Mouse (Mus musculus) MEL (cell line): ENCODE measurements around the gene Entpd5. TPM values are rescaled to one million over a fixed set of nuclear protein-coding genes. Genes with fewer than 3 reads are reported as not detected.

Source experiments
- DNase-seq: peaks from one replicate; pipeline ENCODE4 v3.0.0; 2011; ENCODE audit warnings: low read depth, low spot score
- H3K27ac ChIP-seq: 2 replicates; pipeline ENCODE4 v1.5.1; 2012; ENCODE audit warnings: low read depth, mild to moderate bottlenecking, control low read depth, low read length, moderate library complexity; ENCODE audit not compliant: control insufficient read depth
- H3K27me3 ChIP-seq, 2 experiments: fragments of 150-350 bp in 1 of 2; sonication (generic) in 1 of 2; 2 replicates each; pipeline ENCODE4 v1.6.1; 2012; ENCODE audit warnings: low read length in 2 of 2, mild to moderate bottlenecking in 2 of 2, improper control_type of control experiment in 1 of 2, moderate library complexity in 1 of 2; ENCODE audit not compliant: insufficient read depth in 2 of 2, control insufficient read depth in 1 of 2
- H3K36me3 ChIP-seq, 2 experiments: 2 replicates each; pipeline ENCODE4 v1.6.1; 2012 to 2014; ENCODE audit warnings: low read length in 2 of 2, improper control_type of control experiment in 1 of 2, inconsistent platforms in 1 of 2, mild to moderate bottlenecking in 1 of 2; ENCODE audit not compliant: insufficient read depth in 2 of 2, control insufficient read depth in 1 of 2
- H3K4me1 ChIP-seq, 2 experiments: fragments of 150-350 bp in 1 of 2; sonication (generic) in 1 of 2; 2 replicates each; pipeline ENCODE4 v1.6.1; 2012; ENCODE audit warnings: low read length in 2 of 2, improper control_type of control experiment in 1 of 2, mild to moderate bottlenecking in 1 of 2; ENCODE audit not compliant: insufficient read depth in 2 of 2, control insufficient read depth in 1 of 2
- H3K4me3 ChIP-seq, 2 experiments: fragments of 150-350 bp in 1 of 2; sonication (generic) in 1 of 2; 2 replicates each; pipeline ENCODE4 v1.5.1; 2012; ENCODE audit warnings: low read depth in 2 of 2, low read length in 2 of 2, mild to moderate bottlenecking in 2 of 2, moderate library complexity in 2 of 2, control low read depth in 1 of 2, improper control_type of control experiment in 1 of 2; ENCODE audit not compliant: control insufficient read depth in 1 of 2, insufficient read depth in 1 of 2
- H3K79me2 ChIP-seq: 2 replicates; pipeline ENCODE4 v1.6.1; 2012; ENCODE audit warnings: mild to moderate bottlenecking, low read length, moderate library complexity; ENCODE audit not compliant: control insufficient read depth, poor library complexity, insufficient read depth
- H3K9ac ChIP-seq: 2 replicates; pipeline ENCODE4 v1.6.1; 2012; ENCODE audit warnings: low read depth, mild to moderate bottlenecking, control low read depth, low read length, moderate library complexity; ENCODE audit not compliant: control insufficient read depth, poor library complexity, severe bottlenecking
- H3K9me3 ChIP-seq: fragments of 150-350 bp; sonication (generic); replicated peaks from 2 replicates; pipeline ENCODE4 v1.6.1; 2012; ENCODE audit warnings: mild to moderate bottlenecking, low read length, improper control_type of control experiment, moderate library complexity; ENCODE audit not compliant: insufficient read depth
- BHLHE40 ChIP-seq: IDR thresholded peaks from 2 replicates; pipeline ENCODE4 v1.6.1; 2012; ENCODE audit warnings: low read depth, mild to moderate bottlenecking, inconsistent platforms, low read length, improper control_type of control experiment, borderline replicate concordance
- CHD1 ChIP-seq: IDR thresholded peaks from 2 replicates; pipeline ENCODE4 v1.6.1; 2012; ENCODE audit warnings: low read depth, mild to moderate bottlenecking, inconsistent platforms, low read length, improper control_type of control experiment
- CTCF ChIP-seq, 3 experiments: IDR thresholded peaks in 2 of 3; conservative IDR thresholded peaks in 1 of 3; 2 replicates each; pipeline ENCODE4 v1.5.1; 2011 to 2012; ENCODE audit warnings: low read length in 3 of 3, low read depth in 2 of 3, mild to moderate bottlenecking in 2 of 3, improper control_type of control experiment in 1 of 3, inconsistent platforms in 1 of 3, mixed read lengths in 1 of 3, moderate library complexity in 1 of 3; ENCODE audit not compliant: control insufficient read depth in 1 of 3, insufficient read depth in 1 of 3, poor library complexity in 1 of 3, severe bottlenecking in 1 of 3
- ELF1 ChIP-seq: IDR thresholded peaks from 2 replicates; pipeline ENCODE4 v1.6.1; 2014; ENCODE audit warnings: low read depth, mild to moderate bottlenecking, inconsistent platforms, low read length, improper control_type of control experiment, moderate library complexity
- ETS1 ChIP-seq: IDR thresholded peaks from 2 replicates; pipeline ENCODE4 v1.6.1; 2012; ENCODE audit warnings: low read depth, mild to moderate bottlenecking, inconsistent platforms, low read length, improper control_type of control experiment, moderate library complexity
- KAT2A ChIP-seq: conservative IDR thresholded peaks from 2 replicates; pipeline ENCODE4 v1.6.1; 2012; ENCODE audit warnings: low read depth, low read length, improper control_type of control experiment, inconsistent platforms
- MAFK ChIP-seq: IDR thresholded peaks from 2 replicates; pipeline ENCODE4 v1.6.1; 2011; ENCODE audit warnings: low read depth, mild to moderate bottlenecking, low read length, improper control_type of control experiment, borderline replicate concordance
- MYC ChIP-seq: IDR thresholded peaks from 2 replicates; pipeline ENCODE4 v1.6.1; 2011; ENCODE audit warnings: low read depth, mild to moderate bottlenecking, low read length, improper control_type of control experiment, moderate library complexity
- NRF1 ChIP-seq: IDR thresholded peaks from 2 replicates; pipeline ENCODE4 v1.6.1; 2014; ENCODE audit warnings: low read depth, mild to moderate bottlenecking, inconsistent platforms, low read length, improper control_type of control experiment, moderate library complexity; ENCODE audit not compliant: poor library complexity, insufficient read depth, severe bottlenecking
- POLR2A ChIP-seq, 2 experiments: IDR thresholded peaks; 2 replicates each; pipeline ENCODE4 v1.6.1; 2011 to 2012; ENCODE audit warnings: low read length in 2 of 2, mild to moderate bottlenecking in 2 of 2, control low read depth in 1 of 2, improper control_type of control experiment in 1 of 2, low read depth in 1 of 2, moderate library complexity in 1 of 2; ENCODE audit not compliant: control insufficient read depth in 1 of 2, insufficient read depth in 1 of 2, poor library complexity in 1 of 2
- POLR2AphosphoS2 ChIP-seq: IDR thresholded peaks from 2 replicates; pipeline ENCODE4 v1.6.1; 2011; ENCODE audit warnings: low read length, improper control_type of control experiment
- RAD21 ChIP-seq: IDR thresholded peaks from 2 replicates; pipeline ENCODE4 v1.6.1; 2011; ENCODE audit warnings: mild to moderate bottlenecking, low read depth, low read length, improper control_type of control experiment
- RCOR1 ChIP-seq: IDR thresholded peaks from 2 replicates; pipeline ENCODE4 v1.6.1; 2012; ENCODE audit warnings: low read depth, mild to moderate bottlenecking, inconsistent platforms, low read length, improper control_type of control experiment
- SMC3 ChIP-seq: IDR thresholded peaks from 2 replicates; pipeline ENCODE4 v1.6.1; 2011; ENCODE audit warnings: low read depth, low read length, improper control_type of control experiment
- ZKSCAN1 ChIP-seq: IDR thresholded peaks from 2 replicates; pipeline ENCODE4 v1.6.1; 2012; ENCODE audit warnings: low read depth, mild to moderate bottlenecking, inconsistent platforms, low read length, improper control_type of control experiment, moderate library complexity
- ZNF384 ChIP-seq: IDR thresholded peaks from 2 replicates; pipeline ENCODE4 v1.6.1; 2012; ENCODE audit warnings: low read depth, mild to moderate bottlenecking, inconsistent platforms, low read length, improper control_type of control experiment
- polyA plus RNA-seq, 2 experiments: library from polyadenylated mRNA; stranded (reverse) in 1 of 2; unstranded in 1 of 2; fragments of >175 nt in 1 of 2; fragments of >200 nt in 1 of 2; gene quantifications; 2 replicates each; pipeline versions ENCODE4 v1.2.1 to v1.2.4; 2012; ENCODE audit warnings: low replicate concordance in 2 of 2, low read depth in 1 of 2; ENCODE audit not compliant: insufficient read length in 2 of 2, insufficient read depth in 1 of 2, missing spikeins in 1 of 2
- total RNA-seq: library from RNA; depleted of rRNA; stranded (reverse); fragments of 300-350 nt; gene quantifications from 2 replicates; pipeline ENCODE4 v1.2.3, GENCODE M21; 2012

Entpd5 gene
- total and polyA plus RNA-seq, 3 experiments = 5.7 to 12.8 TPM; not detected in 1

- DNase-seq = no peak
- Histone ChIP-seq H3K4me1 (peaks cover 2 to 10% of the 10 kb centered on the region in 2 experiments; a peak in 3 of 4 replicates), H3K4me3 (no peak overlapping the region), H3K27ac (no peak overlapping the region), H3K27me3 (no peaks in the 10 kb centered on the region), H3K79me2 (peaks cover 32% of the 10 kb centered on the region), H3K9ac (no peak overlapping the region), H3K9me3 (no peaks in the 10 kb centered on the region), H3K36me3 (peaks cover 3 to 16% of the 10 kb centered on the region in 2 experiments)
- TF ChIP-seq RCOR1 = no peak
- TF ChIP-seq CHD1 = no peak
- no peak for TF ChIP-seq KAT2A
- no peak for TF ChIP-seq POLR2AphosphoS2
- TF ChIP-seq CTCF (IDR thresholded peaks at IDR 0.05 in 2 of 3, conservative IDR thresholded peaks at IDR 0.05 in 1 of 3; ENCODE audit: control insufficient read depth in 1 of 3, insufficient read depth in 1 of 3, low read depth in 2 of 3, low read length in 3 of 3, poor library complexity in 1 of 3, severe bottlenecking in 1 of 3) = no peak
Observed at GRCm38 (mm10) chr12:84366971-84367370, 41.9 kb downstream of the Entpd5 start.

- Histone ChIP-seq H3K4me3 (no peak overlapping the region), H3K9me3 (no peaks in the 10 kb centered on the region), H3K27ac (no peak overlapping the region), H3K79me2 (peaks cover 33% of the 10 kb centered on the region), H3K27me3 (no peaks in the 10 kb centered on the region), H3K9ac (no peak overlapping the region), H3K4me1 (peaks cover 4 to 10% of the 10 kb centered on the region in 2 experiments), H3K36me3 (peaks cover 3 to 21% of the 10 kb centered on the region in 2 experiments)
- TF ChIP-seq SMC3 (no peak), ELF1 (no peak), CHD1 (no peak), NRF1 (no peak), BHLHE40 (no peak), ZNF384 (no peak), RAD21 (no peak), MAFK (no peak), POLR2AphosphoS2 (no peak)
- DNase-seq = no peak
Observed at GRCm38 (mm10) chr12:84365137-84365536, 43.7 kb downstream of the Entpd5 start.

- H3K9me3 ChIP-seq = no peaks in the 10 kb centered on the region
- TF ChIP-seq ETS1 (no peak), MYC (no peak), ZKSCAN1 (no peak), POLR2A (IDR thresholded peaks at IDR 0.05; ENCODE audit: control insufficient read depth in 1 of 2, insufficient read depth in 1 of 2, low read depth in 1 of 2, low read length in 2 of 2, poor library complexity in 1 of 2) (no peak)
- peaks cover 6 to 14% of the 10 kb centered on the region in 2 experiments for H3K4me1 ChIP-seq
- no peak overlapping the region for H3K9ac ChIP-seq
- no peaks in the 10 kb centered on the region for H3K27me3 ChIP-seq
- H3K36me3 ChIP-seq = peaks cover 1 to 27% of the 10 kb centered on the region in 2 experiments
- H3K79me2 ChIP-seq = peaks cover 33% of the 10 kb centered on the region
- no peak overlapping the region for H3K27ac ChIP-seq
- no peak for DNase-seq
- no peak overlapping the region for H3K4me3 ChIP-seq
Observed at GRCm38 (mm10) chr12:84364291-84364690, 44.5 kb downstream of the Entpd5 start.
